Mouse (Mus musculus) cerebellum, adult (tissue): ENCODE data around the gene Tyrobp.

Source experiments
- ATAC-seq: cut with Nextera tagmentation; 2 replicates; pipeline ENCODE4 v1.9.2; 2017; ENCODE audit warnings: mild to moderate bottlenecking, moderate library complexity, mixed read lengths; ENCODE audit not compliant: insufficient number of reproducible peaks, low FRiP score, low TSS enrichment

Tyrobp gene

GRCm38 (mm10) chr7:30413596-30413995 lies at the start of gene Tyrobp:
Gene Tyrobp (plus strand): TSS chr7:30413760.
- no peak for ATAC-seq

- no peak for ATAC-seq
Measured at GRCm38 (mm10) chr7:30367466-30367865, 46.1 kb upstream of the Tyrobp start.

GRCm38 (mm10) chr7:30373501-30373962 lies 40.0 kb upstream of the Tyrobp start:
- peak; percentile 99 for ATAC-seq

GRCm38 (mm10) chr7:30380061-30380460 lies 33.5 kb upstream of the Tyrobp start:
- ATAC-seq = no peak

- ATAC-seq = no peak
Measured at GRCm38 (mm10) chr7:30384106-30384505, 29.5 kb upstream of the Tyrobp start.

- no peak for ATAC-seq
Measured at GRCm38 (mm10) chr7:30392746-30393520, 20.6 kb upstream of the Tyrobp start.

- no peak for ATAC-seq
Measured at GRCm38 (mm10) chr7:30393631-30394030, 19.9 kb upstream of the Tyrobp start.

- no peak for ATAC-seq
Measured at GRCm38 (mm10) chr7:30394379-30394778, 19.2 kb upstream of the Tyrobp start.

- ATAC-seq = no peak
Measured at GRCm38 (mm10) chr7:30394871-30395270, 18.7 kb upstream of the Tyrobp start.

- ATAC-seq = no peak
Measured at GRCm38 (mm10) chr7:30399671-30400070, 13.9 kb upstream of the Tyrobp start.

- no peak for ATAC-seq
Measured at GRCm38 (mm10) chr7:30402343-30402742, 11.2 kb upstream of the Tyrobp start.

- no peak for ATAC-seq
Measured at GRCm38 (mm10) chr7:30408639-30409038, 4.9 kb upstream of the Tyrobp start.

GRCm38 (mm10) chr7:30409789-30410188 lies 3.8 kb upstream of the Tyrobp start:
- no peak for ATAC-seq

- no peak for ATAC-seq
Measured at GRCm38 (mm10) chr7:30411023-30411422, 2.5 kb upstream of the Tyrobp start.

- no peak for ATAC-seq
Measured at GRCm38 (mm10) chr7:30412735-30413147, 819 bp upstream of the Tyrobp start.

- no peak for ATAC-seq
Measured at GRCm38 (mm10) chr7:30417856-30418255, 4.3 kb downstream of the Tyrobp start.

GRCm38 (mm10) chr7:30419561-30420499 lies 6.3 kb downstream of the Tyrobp start, which contains the start of gene Hcst:
Gene Hcst (minus strand): TSS chr7:30419854.
- ATAC-seq = no peak

GRCm38 (mm10) chr7:30420673-30421072 lies 7.1 kb downstream of the Tyrobp start:
- no peak for ATAC-seq

GRCm38 (mm10) chr7:30421175-30421889 lies 7.8 kb downstream of the Tyrobp start, which contains the start of gene Nfkbid:
Gene Nfkbid (plus strand): TSS chr7:30421732.
- ATAC-seq = no peak

- peak; percentile 64 for ATAC-seq
Measured at GRCm38 (mm10) chr7:30421890-30422435, 8.4 kb downstream of the Tyrobp start.
